Mouse (Mus musculus): ENCODE results near the gene Slc22a17. TPM values are rescaled to one million over a fixed set of nuclear protein-coding genes. Genes with fewer than 3 reads are reported as not detected.
"Not testable (repeated sequence)": the region's sequence is repeated elsewhere in the genome, so short reads cannot be mapped to it uniquely, and the experiment has no call there.

The Slc22a17 gene
- total RNA-seq (2021) = 100 to 1,000 TPM; 606 to 608 TPM
- long read RNA-seq, transcript Slc22a17-205 (9 exons, 2,302 nt) = minor isoform, 9 of 427 reads
- long read RNA-seq, transcript Slc22a17-208 (10 exons, 2,348 nt) = minor isoform, 29 of 427 reads
- long read RNA-seq, transcript Slc22a17-210 (10 exons, 2,340 nt) = major isoform, 95 of 427 reads
- long read RNA-seq, partial matches to known transcripts = 232 of 427 reads
- long read RNA-seq, other reads (novel, unspliced or antisense) = 60 of 427 reads

GRCm38 (mm10) chr14:54912886-54913285, at the start of gene Slc22a17:
TSS of gene Slc22a17 (minus strand) at chr14:54913132.
- peak; percentile 84 to 88 for DNase-seq (ENCODE audit: low spot score in 2 of 2)

DNA sequence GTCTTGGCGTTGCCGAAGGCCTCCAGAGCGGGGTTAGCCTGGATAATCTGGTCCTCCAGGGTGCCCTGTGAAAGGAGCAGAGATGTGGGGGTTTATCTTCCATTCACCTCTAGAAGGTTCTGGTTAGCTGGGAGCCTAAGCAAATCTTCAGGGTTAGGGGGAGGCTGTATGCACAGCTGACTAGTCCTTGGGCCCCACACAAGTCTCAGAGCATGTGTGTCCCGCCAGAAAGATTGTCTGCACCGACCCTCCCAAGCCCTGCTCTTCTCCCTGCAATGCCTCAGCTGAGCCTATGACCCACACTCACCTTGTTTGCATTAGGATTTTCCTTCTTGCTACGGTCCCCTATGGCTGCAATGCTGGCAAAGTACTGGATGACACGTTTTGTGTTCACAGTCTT, 49.8 kb upstream of the Slc22a17 start:
- no peak for DNase-seq (ENCODE audit: low spot score in 2 of 2)

GRCm38 (mm10) chr14:54961487-54961886, 48.6 kb upstream of the Slc22a17 start:
- no peak for DNase-seq (ENCODE audit: low spot score in 2 of 2)

GRCm38 (mm10) chr14:54960769-54961168, 47.8 kb upstream of the Slc22a17 start:
- DNase-seq (ENCODE audit: low spot score in 2 of 2) = peak; percentile 39 to 41

DNA sequence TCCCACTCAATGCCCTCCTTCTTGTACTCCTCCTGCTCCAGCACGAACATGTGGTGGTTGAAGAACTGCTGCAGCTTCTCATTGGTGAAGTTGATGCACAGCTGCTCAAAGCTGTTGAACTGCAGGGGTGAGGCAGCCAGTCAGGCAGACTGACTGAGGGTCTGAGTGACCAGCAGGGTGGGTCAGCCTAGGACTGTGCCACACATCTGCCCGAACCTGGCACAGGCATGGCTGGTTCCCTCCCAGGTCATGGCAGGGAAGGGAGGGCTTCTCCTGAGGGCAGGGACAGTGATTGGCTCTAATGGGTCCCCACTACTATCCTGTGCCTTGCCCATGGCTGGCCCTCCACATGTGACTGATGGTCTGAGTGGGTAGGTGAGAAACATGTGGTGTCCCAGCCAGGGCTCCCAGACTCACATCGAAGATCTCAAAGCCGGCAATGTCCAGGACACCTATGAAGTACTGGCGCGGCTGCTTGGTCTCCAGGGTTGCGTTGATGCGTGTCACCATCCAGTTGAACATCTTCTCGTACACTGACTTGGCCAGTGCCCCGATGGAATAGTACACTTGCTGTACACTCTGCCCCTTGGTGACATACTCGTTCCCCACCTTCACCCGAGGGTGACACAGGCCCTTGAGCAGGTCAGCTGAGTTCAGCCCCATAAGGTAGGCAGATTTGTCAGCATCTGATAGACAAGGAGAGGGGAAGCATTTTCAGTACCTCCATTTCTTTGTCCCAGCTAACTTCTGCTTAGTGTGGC, 47.1 kb upstream of the Slc22a17 start:
- DNase-seq (ENCODE audit: low spot score in 2 of 2) = not testable (repeated sequence)

DNA sequence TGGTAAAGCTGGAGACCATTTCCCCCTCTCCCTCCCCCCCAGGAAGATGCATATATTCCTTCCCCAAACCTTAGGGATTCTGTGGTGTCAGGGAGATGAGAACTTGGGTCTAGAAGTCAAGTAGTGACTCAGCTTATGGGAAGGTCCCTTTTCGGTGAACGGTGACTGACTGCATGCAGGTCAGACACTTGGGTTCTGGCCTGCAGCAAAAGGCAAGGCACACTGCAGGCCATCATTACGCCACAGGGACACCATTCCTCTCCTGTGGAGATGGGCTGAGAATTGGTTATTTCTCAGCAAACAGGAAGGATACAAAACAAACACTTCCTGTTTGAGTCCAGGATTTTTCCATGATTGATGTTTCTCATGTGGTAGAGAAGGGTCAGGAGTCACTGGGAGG, 46.3 kb upstream of the Slc22a17 start:
- no peak for DNase-seq (ENCODE audit: low spot score in 2 of 2)

DNA sequence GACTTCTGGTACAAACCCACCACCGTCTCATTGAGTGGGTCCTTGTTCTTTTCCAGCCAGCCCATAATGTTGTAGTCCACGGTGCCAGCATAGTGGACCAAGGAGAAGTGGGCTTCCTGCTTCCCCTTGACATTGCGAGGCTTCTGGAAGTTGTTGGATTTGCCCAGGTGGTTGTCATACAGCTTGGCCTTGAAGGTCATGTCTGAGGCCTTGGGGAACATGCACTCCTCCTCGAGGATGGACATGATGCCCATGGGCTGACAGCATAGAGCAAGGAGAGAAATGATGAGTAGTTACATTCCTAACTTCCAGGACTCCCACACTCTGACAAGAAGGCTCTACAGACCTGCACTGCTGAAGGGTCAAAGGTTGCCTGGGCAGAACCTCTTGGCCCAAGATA, 45.6 kb upstream of the Slc22a17 start:
- DNase-seq (ENCODE audit: low spot score in 2 of 2) = no peak

GRCm38 (mm10) chr14:54956533-54956932, 43.6 kb upstream of the Slc22a17 start:
- DNase-seq (ENCODE audit: low spot score in 2 of 2) = no peak

GRCm38 (mm10) chr14:54955481-54955880, 42.5 kb upstream of the Slc22a17 start:
- DNase-seq (ENCODE audit: low spot score in 2 of 2) = no peak

DNA sequence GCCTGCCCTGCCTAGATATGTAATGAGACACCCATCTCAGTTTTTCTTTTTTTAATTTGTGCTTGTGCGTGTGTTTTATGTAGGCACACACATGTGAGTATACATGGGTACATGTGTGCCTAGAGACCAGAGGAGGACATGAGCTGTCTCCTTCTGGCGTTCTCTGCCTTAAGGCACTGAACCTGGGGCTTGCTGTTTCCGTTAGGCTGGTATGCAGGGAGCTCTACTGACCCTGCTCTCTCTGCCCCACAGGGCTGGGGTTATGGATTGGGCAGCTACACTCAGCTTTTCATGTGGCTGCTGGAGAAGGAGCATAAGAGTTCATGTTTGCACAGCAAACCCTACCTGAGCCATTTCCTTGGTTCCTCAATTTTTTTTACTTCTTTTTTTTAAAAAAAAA, 41.5 kb upstream of the Slc22a17 start:
- no peak for DNase-seq (ENCODE audit: low spot score in 2 of 2)

DNA sequence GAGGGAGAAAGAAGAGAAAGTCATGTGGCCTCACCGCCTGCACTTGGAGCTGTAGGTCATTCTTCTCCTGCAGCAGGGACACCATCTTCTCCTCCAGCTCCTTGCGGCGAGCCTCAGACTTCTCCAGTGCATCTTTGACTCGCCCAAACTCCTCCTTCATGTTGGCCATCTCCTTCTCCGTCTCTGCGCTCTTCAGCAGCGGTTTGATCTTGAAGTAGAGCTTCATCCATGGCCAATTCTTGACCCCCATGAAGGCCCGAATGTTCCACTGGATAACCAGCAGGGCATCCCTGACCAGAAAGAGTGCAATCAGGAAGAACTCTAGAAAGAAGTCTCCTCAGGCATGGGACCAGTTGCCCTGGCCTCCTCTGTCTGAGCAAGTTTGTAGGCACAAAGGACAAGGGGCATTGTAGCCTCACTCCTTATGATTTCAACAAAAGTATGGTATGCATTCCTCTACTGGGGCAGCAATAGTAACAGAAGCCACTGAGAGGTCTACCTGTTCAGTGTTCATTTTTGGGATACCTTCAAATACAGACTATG, 40.8 kb upstream of the Slc22a17 start:
- no peak for DNase-seq (ENCODE audit: low spot score in 2 of 2)

DNA sequence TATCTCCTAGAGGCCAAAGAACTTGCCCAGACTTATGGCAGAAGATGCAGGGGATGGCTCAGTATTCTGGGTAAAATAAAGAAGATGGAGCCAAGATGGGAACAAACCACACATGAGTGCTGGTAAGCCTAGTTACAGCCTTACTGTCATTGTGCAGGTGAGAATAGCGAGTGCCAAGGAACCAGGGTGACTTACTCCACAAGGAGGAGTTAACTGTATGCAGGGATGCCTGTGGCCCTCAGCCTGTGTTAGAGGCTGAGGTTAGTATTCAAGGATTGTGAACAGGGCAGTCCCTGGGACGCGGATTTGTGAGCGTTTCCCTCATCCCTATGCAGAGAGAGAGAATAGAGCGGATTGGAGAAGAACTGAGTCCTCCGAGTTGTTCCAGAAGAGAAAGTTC, 38.7 kb upstream of the Slc22a17 start:
- no peak for DNase-seq (ENCODE audit: low spot score in 2 of 2)

- DNase-seq (ENCODE audit: low spot score in 2 of 2) = no peak
Measured at GRCm38 (mm10) chr14:54950493-54950892, 37.6 kb upstream of the Slc22a17 start.

- no peak for DNase-seq (ENCODE audit: low spot score in 2 of 2)
Measured at GRCm38 (mm10) chr14:54948781-54949180, 35.8 kb upstream of the Slc22a17 start.

GRCm38 (mm10) chr14:54947008-54947407, 34.1 kb upstream of the Slc22a17 start:
- DNase-seq (ENCODE audit: low spot score in 2 of 2) = not testable (repeated sequence)

- no peak for DNase-seq (ENCODE audit: low spot score in 2 of 2)
Measured at GRCm38 (mm10) chr14:54945975-54946704, 33.2 kb upstream of the Slc22a17 start.

DNA sequence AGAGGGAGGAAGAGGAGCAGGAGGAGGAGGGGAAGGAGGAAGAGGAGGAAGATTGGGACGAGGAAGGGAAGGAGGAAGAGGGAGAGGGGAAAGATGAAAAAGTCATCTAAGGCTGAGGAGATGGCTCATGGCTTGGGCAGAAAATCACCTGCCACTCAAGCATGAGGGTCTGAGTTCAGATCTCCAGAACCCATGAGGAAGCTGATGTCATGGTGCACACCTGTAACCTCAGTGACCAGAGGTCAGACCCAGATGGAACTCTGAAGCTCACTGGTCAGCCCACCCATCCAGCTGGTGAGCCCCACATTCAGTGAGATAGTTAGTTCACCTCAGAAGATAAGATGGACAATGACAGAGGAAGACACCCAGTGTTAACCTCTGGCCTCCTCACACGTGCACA, 32.0 kb upstream of the Slc22a17 start:
- no peak for DNase-seq (ENCODE audit: low spot score in 2 of 2)

- DNase-seq (ENCODE audit: low spot score in 2 of 2) = no peak
Measured at GRCm38 (mm10) chr14:54943971-54944370, 31.0 kb upstream of the Slc22a17 start.

GRCm38 (mm10) chr14:54942479-54942878, 29.5 kb upstream of the Slc22a17 start:
- no peak for DNase-seq (ENCODE audit: low spot score in 2 of 2)

DNA sequence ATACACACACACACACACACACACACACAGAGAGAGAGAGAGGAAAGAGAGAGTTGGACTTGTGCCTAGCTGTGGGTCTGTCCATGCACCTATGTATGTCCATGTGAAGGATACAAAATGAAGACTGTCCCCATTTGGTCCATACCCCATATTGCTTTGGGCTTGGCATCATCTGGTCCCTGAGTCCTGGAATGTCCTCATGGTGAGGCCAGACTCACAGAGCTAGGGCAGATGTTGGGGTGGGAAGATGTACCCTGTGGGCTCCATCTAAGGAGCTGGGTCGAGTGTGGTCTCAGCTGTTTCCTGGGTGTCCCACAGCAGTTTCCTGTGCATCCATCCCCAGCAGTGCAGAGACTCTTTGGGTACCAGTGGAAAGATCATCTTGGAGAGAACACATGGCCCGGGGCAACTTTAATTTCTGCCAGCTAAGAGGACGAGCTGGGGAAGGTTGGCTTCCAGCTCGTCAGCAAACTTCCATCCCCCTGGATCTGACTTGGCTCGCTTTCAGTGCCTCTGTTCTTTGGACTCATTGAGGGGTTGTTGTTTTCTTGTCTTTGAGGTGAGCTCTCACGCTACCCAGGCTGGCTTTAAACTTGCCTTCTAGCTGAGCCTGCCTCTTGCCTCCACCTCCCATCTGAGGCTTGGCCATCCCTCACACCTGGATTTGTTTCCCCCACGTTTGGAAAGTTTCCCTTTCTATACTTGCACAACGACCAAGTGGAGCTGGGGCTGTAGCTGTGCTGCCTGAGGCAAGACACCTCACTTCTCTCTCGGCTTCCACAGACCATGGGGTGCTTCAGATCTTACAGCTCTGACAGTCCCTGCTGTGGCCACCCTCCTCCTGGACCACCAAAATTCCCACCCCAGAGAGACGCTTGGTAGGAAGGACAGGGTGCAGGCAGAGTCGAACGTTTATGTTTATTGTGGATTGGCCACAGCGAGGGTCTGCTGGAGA, 28.4 kb upstream of the Slc22a17 start:
- DNase-seq (ENCODE audit: low spot score in 2 of 2) = no peak

GRCm38 (mm10) chr14:54940176-54940530, 27.2 kb upstream of the Slc22a17 start:
- DNase-seq (ENCODE audit: low spot score in 2 of 2) = no peak

Data from layer of hippocampus, postnatal 10 days (tissue).